Mouse (Mus musculus) limb, embryonic 11.5 days (tissue): ENCODE data around the gene Mapkap1. TPM values are rescaled to one million over a fixed set of nuclear protein-coding genes. Genes with fewer than 3 reads are reported as not detected.

Experiments
- ATAC-seq: fragments of 200-750 bp; cut with Nextera tagmentation; 2 replicates; pipeline ENCODE4 v1.8.0; 2017; ENCODE audit warnings: low read depth; ENCODE audit not compliant: insufficient number of reproducible peaks, low FRiP score, low TSS enrichment
- DNase-seq: peaks from one replicate; pipeline ENCODE4 v3.0.0-alpha.2; 2015; ENCODE audit warnings: low spot score
- H3K27ac ChIP-seq: fragments of 300-500 bp; sonication (generic); replicated peaks from 2 replicates; pipeline ENCODE4 v1.5.1; 2014; ENCODE audit warnings: low read depth, mild to moderate bottlenecking, low read length
- H3K27me3 ChIP-seq: fragments of 300-500 bp; sonication (generic); 2 replicates; pipeline ENCODE4 v1.6.1; 2014; ENCODE audit warnings: mild to moderate bottlenecking, low read length, mixed read lengths; ENCODE audit not compliant: control insufficient read depth, insufficient read depth
- H3K36me3 ChIP-seq: fragments of 300-500 bp; sonication (generic); 2 replicates; pipeline ENCODE4 v1.6.1; 2014; ENCODE audit warnings: mild to moderate bottlenecking, low read length, moderate library complexity, mixed read lengths; ENCODE audit not compliant: control insufficient read depth, insufficient read depth
- H3K4me1 ChIP-seq: fragments of 300-500 bp; sonication (generic); 2 replicates; pipeline ENCODE4 v1.6.1; 2014; ENCODE audit warnings: low read length, mixed read lengths; ENCODE audit not compliant: control insufficient read depth, insufficient read depth
- H3K4me2 ChIP-seq: fragments of 300-500 bp; sonication (generic); 2 replicates; pipeline ENCODE4 v1.6.1; 2014; ENCODE audit warnings: low read depth, mild to moderate bottlenecking, moderate library complexity; ENCODE audit not compliant: severe bottlenecking
- H3K4me3 ChIP-seq: fragments of 300-500 bp; sonication (generic); 2 replicates; pipeline ENCODE4 v1.5.1; 2014; ENCODE audit warnings: low read depth, low read length
- H3K9ac ChIP-seq: fragments of 300-500 bp; sonication (generic); 2 replicates; pipeline ENCODE4 v1.6.1; 2014; ENCODE audit warnings: mild to moderate bottlenecking, low read length
- H3K9me3 ChIP-seq: fragments of 300-500 bp; sonication (generic); 2 replicates; pipeline ENCODE4 v1.6.1; 2016; ENCODE audit warnings: low read length; ENCODE audit not compliant: control insufficient read depth
- WGBS: fragments of 180-500 bp; shearing (Covaris S2); extraction: QIAGEN DNeasy Blood & Tissue Kit; methylation state at CpG from one replicate; pipeline ENCODE4 v1.1.7; 2014; 5-methylcytosine and 5-hydroxymethylcytosine counted together
- polyA plus RNA-seq: library from polyadenylated mRNA; unstranded; fragments of >200 nt; fragmentation: Nextera tagmentation; extraction: Ambion mirVana; gene quantifications from 2 replicates; pipeline ENCODE4 v1.2.1, GENCODE M21; 2014

The Mapkap1 gene
- polyA plus RNA-seq, 1 experiment from 2014 or later = 94.7 TPM

GRCm38 (mm10) chr2:34602111-34602541, 195.6 kb downstream of the Mapkap1 start:
- 0 out of 2 replicates have a peak, but pooled peaks cover 2% of the 10 kb centered on the region for H3K9me3 ChIP-seq
- no peak overlapping the region for H3K27ac ChIP-seq
- H3K4me2 ChIP-seq = no peak overlapping the region
- H3K4me1 ChIP-seq = peaks cover 32% of the 10 kb centered on the region
- no peak overlapping the region for H3K4me3 ChIP-seq
- WGBS = 14% methylated on average over 8 of the region's 8 CpGs
- H3K9ac ChIP-seq = no peak overlapping the region
- peaks cover 4% of the 10 kb centered on the region for H3K36me3 ChIP-seq
- no peak for ATAC-seq
- no peaks in the 10 kb centered on the region for H3K27me3 ChIP-seq
- DNase-seq = peak; percentile 32

- Histone ChIP-seq H3K9me3 (0 out of 2 replicates have a peak, but pooled peaks cover 2% of the 10 kb centered on the region), H3K36me3 (peaks cover 4% of the 10 kb centered on the region), H3K4me2 (no peak overlapping the region), H3K9ac (no peak overlapping the region), H3K4me1 (peaks cover 32% of the 10 kb centered on the region), H3K27ac (no peak overlapping the region), H3K27me3 (no peaks in the 10 kb centered on the region), H3K4me3 (no peak overlapping the region)
- no peak for DNase-seq
- 78% methylated on average over 3 of the region's 3 CpGs for WGBS
- ATAC-seq = no peak
These were observed 196.3 kb downstream of the Mapkap1 start for GRCm38 (mm10) chr2:34602896-34603295.

GRCm38 (mm10) chr2:34603653-34604214, 197.2 kb downstream of the Mapkap1 start:
- H3K27me3 ChIP-seq = no peaks in the 10 kb centered on the region
- no peak overlapping the region for H3K4me3 ChIP-seq
- WGBS = 22% methylated on average over 14 of the region's 14 CpGs
- H3K36me3 ChIP-seq = peaks cover 4% of the 10 kb centered on the region
- no peak overlapping the region for H3K27ac ChIP-seq
- peaks cover 32% of the 10 kb centered on the region for H3K4me1 ChIP-seq
- no peak for ATAC-seq
- no peak overlapping the region for H3K4me2 ChIP-seq
- H3K9me3 ChIP-seq = 0 out of 2 replicates have a peak, but pooled peaks cover 2% of the 10 kb centered on the region
- no peak overlapping the region for H3K9ac ChIP-seq
- DNase-seq = peak; percentile 37

GRCm38 (mm10) chr2:34605040-34605439, 198.5 kb downstream of the Mapkap1 start:
- WGBS = 40% methylated on average over 3 of the region's 3 CpGs
- DNase-seq = no peak
- no peak overlapping the region for H3K4me2 ChIP-seq
- peaks cover 32% of the 10 kb centered on the region for H3K4me1 ChIP-seq
- no peak overlapping the region for H3K4me3 ChIP-seq
- no peaks in the 10 kb centered on the region for H3K36me3 ChIP-seq
- H3K27ac ChIP-seq = no peak overlapping the region
- 0 out of 2 replicates have a peak, but pooled peaks cover 2% of the 10 kb centered on the region for H3K9me3 ChIP-seq
- H3K27me3 ChIP-seq = no peaks in the 10 kb centered on the region
- no peak for ATAC-seq
- H3K9ac ChIP-seq = no peak overlapping the region

GRCm38 (mm10) chr2:34608917-34609316, 202.3 kb downstream of the Mapkap1 start:
- Histone ChIP-seq H3K4me1 (peaks cover 5% of the 10 kb centered on the region; the same call in 1 of the 2 replicates), H3K27me3 (no peaks in the 10 kb centered on the region), H3K36me3 (no peaks in the 10 kb centered on the region), H3K27ac (no peak overlapping the region), H3K4me3 (no peak overlapping the region), H3K9ac (no peak overlapping the region), H3K9me3 (0 out of 2 replicates have a peak, but pooled peaks cover 2% of the 10 kb centered on the region), H3K4me2 (no peak overlapping the region)
- DNase-seq (no peak), ATAC-seq (no peak)
- 59% methylated on average over 3 of the region's 3 CpGs for WGBS

GRCm38 (mm10) chr2:34609516-34609915, 202.9 kb downstream of the Mapkap1 start:
- Histone ChIP-seq H3K27me3 (no peaks in the 10 kb centered on the region), H3K4me3 (no peak overlapping the region), H3K36me3 (no peaks in the 10 kb centered on the region), H3K4me1 (no peaks in the 10 kb centered on the region; the same call in 1 of the 2 replicates), H3K9me3 (0 out of 2 replicates have a peak, but pooled peaks cover 2% of the 10 kb centered on the region), H3K4me2 (no peak overlapping the region), H3K9ac (no peak overlapping the region), H3K27ac (no peak overlapping the region)
- 92% methylated on average over 4 of the region's 4 CpGs for WGBS
- ATAC-seq (no peak), DNase-seq (no peak)

- peaks cover 3% of the 10 kb centered on the region for H3K36me3 ChIP-seq
These were observed 214.3 kb downstream of the Mapkap1 start for GRCm38 (mm10) chr2:34620778-34621415.

GRCm38 (mm10) chr2:34621485-34621884, 214.9 kb downstream of the Mapkap1 start:
- Histone ChIP-seq H3K36me3 (peaks cover 3% of the 10 kb centered on the region), H3K27ac (no peak overlapping the region), H3K9me3 (no peaks in the 10 kb centered on the region), H3K4me1 (peaks cover 6% of the 10 kb centered on the region; the same call in 1 of the 2 replicates), H3K4me3 (no peak overlapping the region), H3K4me2 (no peak overlapping the region), H3K9ac (no peak overlapping the region), H3K27me3 (no peaks in the 10 kb centered on the region)
- ATAC-seq = no peak
- WGBS = 79% methylated on average over 8 of the region's 8 CpGs
- no peak for DNase-seq

More at GRCm38 (mm10) chr2:34620778-34621415, 214.3 kb downstream of the Mapkap1 start:
- ATAC-seq (no peak), DNase-seq (no peak)
- no peaks in the 10 kb centered on the region for H3K9me3 ChIP-seq
- peaks cover 6% of the 10 kb centered on the region; the same call in 1 of the 2 replicates for H3K4me1 ChIP-seq
- H3K4me2 ChIP-seq = no peak overlapping the region
- H3K9ac ChIP-seq = no peak overlapping the region
- 0 out of 2 replicates have a peak overlapping the region, but pooled peaks have one; percentile 3 for H3K27ac ChIP-seq
- no peaks in the 10 kb centered on the region for H3K27me3 ChIP-seq
- H3K4me3 ChIP-seq = no peak overlapping the region
- WGBS = 36% methylated on average over 10 of the region's 10 CpGs
